Mouse (Mus musculus) CD8-positive naive resting alpha-beta T cell, adult 2 months (primary cell): ENCODE measurements around the gene Mtmr2.

Experiments
- DNase-seq, 2 experiments: peaks; one replicate each; pipeline ENCODE4 v3.0.0; 2022; ENCODE audit warnings: low read depth in 2 of 2, low spot score in 2 of 2

The Mtmr2 gene

GRCm38 (mm10) chr9:13806854-13807253 is 58.6 kb downstream of the Mtmr2 start:
- no peak for DNase-seq

- no peak for DNase-seq
Observed at GRCm38 (mm10) chr9:13807657-13808056, 59.4 kb downstream of the Mtmr2 start.

GRCm38 (mm10) chr9:13809937-13810336 is 61.7 kb downstream of the Mtmr2 start:
- DNase-seq = no peak

- no peak for DNase-seq
Observed at GRCm38 (mm10) chr9:13818369-13818768, 70.2 kb downstream of the Mtmr2 start.

GRCm38 (mm10) chr9:13820774-13821173 is 72.6 kb downstream of the Mtmr2 start:
- no peak for DNase-seq

- DNase-seq = no peak
Observed at GRCm38 (mm10) chr9:13825896-13826295, 77.7 kb downstream of the Mtmr2 start.

- DNase-seq = no peak
Observed at GRCm38 (mm10) chr9:13826391-13826805, 78.2 kb downstream of the Mtmr2 start.

GRCm38 (mm10) chr9:13826832-13827405 is 78.7 kb downstream of the Mtmr2 start, which contains the start of gene Cep57:
Gene Cep57 (minus strand): TSS chr9:13827107.
- peak; percentile 93 to 96 for DNase-seq

- DNase-seq = peak; percentile 99
Observed at GRCm38 (mm10) chr9:13827406-13828086, 79.3 kb downstream of the Mtmr2 start, which contains the start of gene Fam76b. Gene Fam76b (plus strand): TSS chr9:13827716.

GRCm38 (mm10) chr9:13828087-13828441 is 79.9 kb downstream of the Mtmr2 start:
- no peak for DNase-seq

- no peak for DNase-seq
Observed at GRCm38 (mm10) chr9:13835256-13835655, 87.0 kb downstream of the Mtmr2 start.

- DNase-seq = no peak
Observed at GRCm38 (mm10) chr9:13836726-13837125, 88.5 kb downstream of the Mtmr2 start.

- no peak for DNase-seq
Observed at GRCm38 (mm10) chr9:13847591-13847990, 99.4 kb downstream of the Mtmr2 start.

GRCm38 (mm10) chr9:13848481-13849480 is 100.6 kb downstream of the Mtmr2 start:
- peak in 1 of 2 experiments; percentile 10 for DNase-seq

GRCm38 (mm10) chr9:13853876-13854275 is 105.7 kb downstream of the Mtmr2 start:
- no peak for DNase-seq
